Mouse (Mus musculus): Measurements from ENCODE around the gene Begain. TPM values are rescaled to one million over a fixed set of nuclear protein-coding genes. Genes with fewer than 3 reads are reported as not detected.

Begain gene
- total and polyA plus RNA-seq, 3 experiments = 0.08 to 0.74 (median 0.23) TPM

DNA sequence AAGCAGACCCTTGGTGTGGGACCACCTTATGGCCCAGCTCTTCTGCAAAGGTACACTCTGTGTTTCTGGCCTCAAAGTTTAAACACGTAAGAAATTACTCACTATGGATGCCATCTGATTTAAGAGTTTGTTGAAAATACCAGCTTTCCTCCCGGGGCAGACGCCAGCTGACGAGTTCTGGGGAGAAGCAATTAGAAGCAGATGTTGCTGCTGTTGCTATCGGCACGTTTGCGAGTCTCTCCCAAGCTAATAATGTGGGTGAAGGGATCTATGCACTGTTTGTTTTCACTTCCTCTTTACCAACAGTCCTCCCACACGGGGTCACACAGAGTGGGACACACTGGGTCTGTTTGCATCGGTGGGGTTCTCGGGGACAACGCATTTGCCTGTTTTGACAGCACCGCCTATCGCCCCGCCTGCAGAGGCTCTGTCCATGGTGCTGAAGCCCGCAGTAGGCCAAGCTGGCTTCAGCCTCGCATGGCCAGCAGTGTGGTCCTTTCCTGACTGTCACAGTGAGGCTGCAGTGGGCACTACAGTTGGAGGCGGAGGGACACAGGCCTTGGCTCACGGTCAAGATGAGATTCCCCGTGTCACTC lies 73.5 kb downstream of the Begain start:
- Histone ChIP-seq H3K4me1 (ENCODE audit: control insufficient read depth, insufficient read depth, low read length) (peaks cover 4% of the 10 kb centered on the region; the same call in 1 of the 2 replicates), H3K27me3 (ENCODE audit: control insufficient read depth, insufficient read depth, low read length) (no peaks in the 10 kb centered on the region), H3K4me3 (no peak overlapping the region), H3K9ac (ENCODE audit: low read depth, low read length) (no peak overlapping the region), H3K79me2 (replicated peaks; ENCODE audit: control insufficient read depth, insufficient read depth, low read length) (no peaks in the 10 kb centered on the region), H3K36me3 (ENCODE audit: control insufficient read depth, insufficient read depth, low read length) (no peaks in the 10 kb centered on the region), H3K27ac (no peak overlapping the region)
- intact Hi-C loops (cut with DNase I) = no loop called here
- WGBS = 5% methylated on average over 19 of the region's 19 CpGs
- TF ChIP-seq POLR2A (IDR thresholded peaks at IDR 0.05; ENCODE audit: insufficient read depth, low read depth, low read length) (no peak), EP300 (IDR thresholded peaks at IDR 0.05; ENCODE audit: insufficient read depth, low read depth, low read length) (no peak), CTCF (IDR thresholded peaks at IDR 0.05) (no peak)
- peak; percentile 74 to 82 for DNase-seq

DNA sequence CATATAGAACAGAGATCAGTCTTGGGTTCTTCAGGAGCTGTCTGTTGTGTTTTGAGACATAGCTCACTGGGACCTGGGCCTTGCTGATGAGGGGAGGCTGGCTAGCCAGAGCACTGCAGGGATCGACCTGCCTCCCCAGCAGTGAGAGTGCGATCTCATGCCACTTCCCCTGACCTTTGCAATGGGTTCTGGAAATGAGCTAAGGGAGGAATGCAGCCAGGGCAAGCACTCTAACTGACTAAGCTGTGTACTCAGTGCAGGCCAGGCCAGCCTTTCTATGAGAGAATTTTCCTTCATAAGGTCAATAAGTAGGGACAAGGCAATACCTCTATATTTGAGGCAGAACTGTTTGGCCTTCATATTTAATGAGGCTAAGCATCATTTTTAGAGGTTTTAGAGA lies 75.0 kb downstream of the Begain start:
- no peak for TF ChIP-seq CTCF (IDR thresholded peaks at IDR 0.05)
- TF ChIP-seq EP300 (IDR thresholded peaks at IDR 0.05; ENCODE audit: insufficient read depth, low read depth, low read length) = no peak
- TF ChIP-seq POLR2A (IDR thresholded peaks at IDR 0.05; ENCODE audit: insufficient read depth, low read depth, low read length) = no peak
- H3K27ac ChIP-seq = no peak overlapping the region
- no peaks in the 10 kb centered on the region for H3K27me3 ChIP-seq (ENCODE audit: control insufficient read depth, insufficient read depth, low read length)
- no peak for DNase-seq
- no peaks in the 10 kb centered on the region for H3K36me3 ChIP-seq (ENCODE audit: control insufficient read depth, insufficient read depth, low read length)
- intact Hi-C loops (cut with DNase I) = no loop called here
- H3K9ac ChIP-seq (ENCODE audit: low read depth, low read length) = no peak overlapping the region
- WGBS = 59% methylated on average over 2 of the region's 2 CpGs
- H3K79me2 ChIP-seq (replicated peaks; ENCODE audit: control insufficient read depth, insufficient read depth, low read length) = no peaks in the 10 kb centered on the region
- H3K4me3 ChIP-seq = no peak overlapping the region
- peaks cover 4% of the 10 kb centered on the region; the same call in 1 of the 2 replicates for H3K4me1 ChIP-seq (ENCODE audit: control insufficient read depth, insufficient read depth, low read length)

DNA sequence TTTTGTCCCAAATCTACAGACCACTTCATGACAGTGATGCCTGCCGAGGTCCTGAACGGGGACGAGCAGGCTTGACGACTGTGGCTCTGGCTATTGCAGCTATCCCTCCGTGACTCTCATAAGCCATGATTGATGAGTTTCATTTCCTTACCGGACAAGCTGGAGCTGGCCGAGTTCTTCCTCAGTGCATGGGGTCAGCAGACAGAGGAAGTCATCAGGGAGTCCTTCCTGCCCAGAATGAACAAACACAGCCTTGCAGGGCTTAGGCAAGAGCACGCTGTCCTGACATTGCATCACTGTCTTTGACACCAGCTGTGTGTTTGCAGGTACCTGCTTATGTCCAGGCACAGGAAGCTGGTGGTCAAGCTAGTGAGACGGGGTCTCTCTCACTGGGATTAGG lies 77.6 kb downstream of the Begain start:
- 37% methylated on average over 9 of the region's 9 CpGs for WGBS
- intact Hi-C loops (cut with DNase I) = no loop called here
- H3K36me3 ChIP-seq (ENCODE audit: control insufficient read depth, insufficient read depth, low read length) = no peaks in the 10 kb centered on the region
- H3K79me2 ChIP-seq (replicated peaks; ENCODE audit: control insufficient read depth, insufficient read depth, low read length) = no peaks in the 10 kb centered on the region
- no peak overlapping the region for H3K27ac ChIP-seq
- no peak for TF ChIP-seq POLR2A (IDR thresholded peaks at IDR 0.05; ENCODE audit: insufficient read depth, low read depth, low read length)
- no peak for TF ChIP-seq CTCF (IDR thresholded peaks at IDR 0.05)
- H3K4me3 ChIP-seq = no peak overlapping the region
- peak in 1 of 2 experiments; percentile 24 for DNase-seq
- H3K27me3 ChIP-seq (ENCODE audit: control insufficient read depth, insufficient read depth, low read length) = no peaks in the 10 kb centered on the region
- H3K9ac ChIP-seq (ENCODE audit: low read depth, low read length) = no peak overlapping the region
- peaks cover 4% of the 10 kb centered on the region; the same call in 1 of the 2 replicates for H3K4me1 ChIP-seq (ENCODE audit: control insufficient read depth, insufficient read depth, low read length)

DNA sequence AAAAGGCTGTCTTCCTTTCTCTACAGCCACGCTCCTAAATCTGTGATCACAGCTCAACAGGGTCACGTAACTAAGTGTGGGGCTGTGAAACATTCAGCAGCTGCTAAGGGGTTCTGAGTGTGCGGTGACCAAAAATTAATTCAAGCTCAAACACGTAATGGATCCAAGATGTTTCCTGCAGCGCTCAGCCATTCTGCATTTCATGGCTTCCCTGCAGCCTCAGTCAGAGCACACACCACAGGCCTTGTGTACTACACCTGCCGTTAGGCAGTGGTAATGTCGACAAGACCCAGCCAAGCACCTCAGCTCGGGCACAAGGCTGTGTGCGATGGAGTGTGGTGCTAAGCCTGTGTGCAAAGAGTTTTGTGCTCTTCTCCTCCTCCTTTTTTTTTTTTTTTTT lies 80.6 kb downstream of the Begain start:
- WGBS = 93% methylated on average over 9 of the region's 9 CpGs

DNA sequence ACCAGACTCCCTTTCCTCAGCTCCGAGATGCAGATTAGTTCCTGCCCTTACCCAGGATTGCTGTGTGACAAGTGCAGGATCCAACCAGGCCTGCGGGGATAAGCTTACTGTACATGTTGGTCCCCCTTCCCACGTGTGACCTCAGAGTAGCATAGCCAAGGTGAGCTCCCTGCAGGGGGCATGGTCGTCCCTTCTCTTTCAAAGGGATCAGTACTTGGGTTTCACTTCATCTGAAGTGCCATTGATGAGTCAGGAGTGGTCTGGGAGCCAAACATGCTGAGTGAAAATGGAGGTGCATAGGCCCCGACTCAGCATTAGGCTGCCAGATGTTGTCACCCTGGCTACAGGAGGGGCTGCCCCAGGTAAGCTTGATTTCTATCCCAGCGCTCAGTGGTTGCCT lies 83.0 kb downstream of the Begain start:
- no peak for DNase-seq
- Histone ChIP-seq H3K4me3 (no peak overlapping the region), H3K27me3 (ENCODE audit: control insufficient read depth, insufficient read depth, low read length) (no peaks in the 10 kb centered on the region), H3K79me2 (replicated peaks; ENCODE audit: control insufficient read depth, insufficient read depth, low read length) (no peaks in the 10 kb centered on the region), H3K9ac (ENCODE audit: low read depth, low read length) (no peak overlapping the region), H3K4me1 (ENCODE audit: control insufficient read depth, insufficient read depth, low read length) (no peaks in the 10 kb centered on the region), H3K27ac (no peak overlapping the region), H3K36me3 (ENCODE audit: control insufficient read depth, insufficient read depth, low read length) (no peaks in the 10 kb centered on the region)
- intact Hi-C loops (cut with DNase I) = no loop called here
- TF ChIP-seq POLR2A (IDR thresholded peaks at IDR 0.05; ENCODE audit: insufficient read depth, low read depth, low read length) (no peak), EP300 (IDR thresholded peaks at IDR 0.05; ENCODE audit: insufficient read depth, low read depth, low read length) (no peak), CTCF (IDR thresholded peaks at IDR 0.05) (no peak)
- 78% methylated on average over 6 of the region's 6 CpGs for WGBS

More for the DNA sequence above, 80.6 kb downstream of the Begain start:
- no peaks in the 10 kb centered on the region for H3K79me2 ChIP-seq (replicated peaks; ENCODE audit: control insufficient read depth, insufficient read depth, low read length)
- intact Hi-C loops (cut with DNase I) = no loop called here
- no peak overlapping the region for H3K4me3 ChIP-seq
- TF ChIP-seq EP300 (IDR thresholded peaks at IDR 0.05; ENCODE audit: insufficient read depth, low read depth, low read length) (no peak), CTCF (IDR thresholded peaks at IDR 0.05) (no peak), POLR2A (IDR thresholded peaks at IDR 0.05; ENCODE audit: insufficient read depth, low read depth, low read length) (no peak)
- no peaks in the 10 kb centered on the region for H3K36me3 ChIP-seq (ENCODE audit: control insufficient read depth, insufficient read depth, low read length)
- H3K27me3 ChIP-seq (ENCODE audit: control insufficient read depth, insufficient read depth, low read length) = no peaks in the 10 kb centered on the region
- no peak for DNase-seq
- H3K27ac ChIP-seq = no peak overlapping the region
- H3K9ac ChIP-seq (ENCODE audit: low read depth, low read length) = no peak overlapping the region
- peaks cover 4% of the 10 kb centered on the region; the same call in 1 of the 2 replicates for H3K4me1 ChIP-seq (ENCODE audit: control insufficient read depth, insufficient read depth, low read length)

DNA sequence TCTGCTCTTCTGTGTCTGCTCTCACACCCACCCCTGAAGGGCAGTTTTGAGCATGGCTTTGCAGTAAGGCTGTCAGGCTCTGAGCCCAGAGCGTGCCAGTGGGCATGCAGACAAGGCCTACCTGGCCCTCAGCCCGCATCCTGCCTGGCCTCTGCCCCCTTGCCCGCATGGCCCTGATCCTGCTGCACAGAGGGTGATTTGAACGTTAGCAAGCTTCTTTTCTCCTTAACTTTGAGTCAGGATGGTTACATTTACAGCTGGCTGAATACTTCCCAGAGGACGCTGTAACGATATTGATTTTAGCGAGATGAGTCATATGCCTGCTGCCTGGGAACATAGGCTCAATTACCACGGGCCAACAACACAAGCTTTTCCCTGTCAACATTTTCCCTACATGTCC lies 83.5 kb downstream of the Begain start:
- Histone ChIP-seq H3K79me2 (replicated peaks; ENCODE audit: control insufficient read depth, insufficient read depth, low read length) (no peaks in the 10 kb centered on the region), H3K4me1 (ENCODE audit: control insufficient read depth, insufficient read depth, low read length) (no peaks in the 10 kb centered on the region), H3K9ac (ENCODE audit: low read depth, low read length) (no peak overlapping the region), H3K27me3 (ENCODE audit: control insufficient read depth, insufficient read depth, low read length) (no peaks in the 10 kb centered on the region), H3K4me3 (no peak overlapping the region), H3K27ac (no peak overlapping the region), H3K36me3 (ENCODE audit: control insufficient read depth, insufficient read depth, low read length) (no peaks in the 10 kb centered on the region)
- TF ChIP-seq CTCF (IDR thresholded peaks at IDR 0.05) (no peak), POLR2A (IDR thresholded peaks at IDR 0.05; ENCODE audit: insufficient read depth, low read depth, low read length) (no peak), EP300 (IDR thresholded peaks at IDR 0.05; ENCODE audit: insufficient read depth, low read depth, low read length) (no peak)
- 60% methylated on average over 8 of the region's 8 CpGs for WGBS
- intact Hi-C loops (cut with DNase I) = no loop called here
- peak in 1 of 2 experiments; percentile 9 for DNase-seq
